Mouse (Mus musculus) C2C12 (cell line): ENCODE measurements at regions not wholly inside any gene's neighbourhood (a gene's known extent, or its start where the extent isn't known, plus 50 kb on each side); places are given as distances from the start of the nearest gene placed in this dataset.
"Not testable (repeated sequence)": the region's sequence is repeated elsewhere in the genome, so short reads cannot be mapped to it uniquely, and the experiment has no call there.

ENCODE experiments used
- H3K27me3 ChIP-seq: one replicate; pipeline ENCODE4 v1.6.1; 2011; ENCODE audit not compliant: control insufficient read depth, insufficient read depth, insufficient read length
- H3K36me3 ChIP-seq: one replicate; pipeline ENCODE4 v1.6.1; 2011; ENCODE audit not compliant: control insufficient read depth, insufficient read depth
- H3K4me3 ChIP-seq: one replicate; pipeline ENCODE4 v1.5.1; 2011; ENCODE audit warnings: mild to moderate bottlenecking, control low read depth; ENCODE audit not compliant: poor library complexity, insufficient read depth, severe bottlenecking
- H3K79me2 ChIP-seq: one replicate; pipeline ENCODE4 v1.6.1; 2011; ENCODE audit not compliant: control insufficient read depth, insufficient read depth
- H3K79me3 ChIP-seq: one replicate; pipeline ENCODE4 v1.6.1; 2011; ENCODE audit warnings: low read depth, control low read depth
- H3ac ChIP-seq: one replicate; pipeline ENCODE3; 2011; ENCODE audit warnings: low read depth; ENCODE audit not compliant: control insufficient read depth, insufficient read length
- CEBPB ChIP-seq: IDR thresholded peaks from one replicate; pipeline ENCODE4 v1.6.1; 2011; ENCODE audit warnings: low read depth, mild to moderate bottlenecking, control low read depth, moderate library complexity
- CTCF ChIP-seq: IDR thresholded peaks from one replicate; pipeline ENCODE4 v1.5.1; 2011; ENCODE audit not compliant: control insufficient read depth, insufficient read depth, insufficient read length
- FOSL1 ChIP-seq: IDR thresholded peaks from one replicate; pipeline ENCODE4 v1.8.0; 2011; ENCODE audit warnings: mild to moderate bottlenecking, low read length; ENCODE audit not compliant: poor library complexity, insufficient read depth, severe bottlenecking
- MAX ChIP-seq: IDR thresholded peaks from one replicate; pipeline ENCODE4 v1.6.1; 2011; ENCODE audit warnings: mild to moderate bottlenecking, control low read depth
- MYOD1 ChIP-seq: IDR thresholded peaks from one replicate; pipeline ENCODE4 v1.6.1; 2011; ENCODE audit warnings: low read depth; ENCODE audit not compliant: control insufficient read depth, insufficient read length
- MYOG ChIP-seq: IDR thresholded peaks from one replicate; pipeline ENCODE4 v1.6.1; 2011; ENCODE audit not compliant: control insufficient read depth, insufficient read length; ENCODE audit errors: extremely low read depth
- USF1 ChIP-seq: IDR thresholded peaks from one replicate; pipeline ENCODE4 v1.6.1; 2011; ENCODE audit warnings: low read depth, mild to moderate bottlenecking, control low read depth, moderate library complexity

GRCm38 (mm10) chr13:3360503-3361490 lies 177.1 kb upstream of the Gdi2 start:
- no peaks in the 10 kb centered on the region for H3K79me3 ChIP-seq
- H3K27me3 ChIP-seq: peaks cover 13% of the 10 kb centered on the region
- H3K4me3 ChIP-seq: peak overlapping the region; percentile 14
- no peaks in the 10 kb centered on the region for H3K36me3 ChIP-seq
- H3ac ChIP-seq: no peak overlapping the region
- TF ChIP-seq MAX: no peak
- no peak for TF ChIP-seq CEBPB
- TF ChIP-seq CTCF: no peak
- no peak for TF ChIP-seq USF1
- TF ChIP-seq MYOG: no peak
- no peak for TF ChIP-seq MYOD1
- TF ChIP-seq FOSL1: no peak
- no peaks in the 10 kb centered on the region for H3K79me2 ChIP-seq

GRCm38 (mm10) chr13:3372701-3373100 lies 165.2 kb upstream of the Gdi2 start:
- TF ChIP-seq USF1 (no peak), FOSL1 (no peak), MYOD1 (no peak), MYOG (no peak), CEBPB (no peak), CTCF (no peak), MAX (no peak)
- Histone ChIP-seq H3K79me3 (no peaks in the 10 kb centered on the region), H3K36me3 (no peaks in the 10 kb centered on the region), H3K4me3 (no peak overlapping the region), H3K79me2 (no peaks in the 10 kb centered on the region), H3K27me3 (no peaks in the 10 kb centered on the region), H3ac (no peak overlapping the region)

- H3K4me3 ChIP-seq, H3K27me3 ChIP-seq, H3K79me2 ChIP-seq: not testable (repeated sequence)
Observed at GRCm38 (mm10) chr13:3373522-3374220, 164.2 kb upstream of the Gdi2 start.

GRCm38 (mm10) chr13:3374796-3375195 lies 163.1 kb upstream of the Gdi2 start:
- Histone ChIP-seq H3K27me3 (no peaks in the 10 kb centered on the region), H3ac (no peak overlapping the region), H3K4me3 (no peak overlapping the region), H3K79me3 (no peaks in the 10 kb centered on the region), H3K79me2 (no peaks in the 10 kb centered on the region), H3K36me3 (no peaks in the 10 kb centered on the region)
- TF ChIP-seq MAX: no peak
- TF ChIP-seq USF1: no peak
- TF ChIP-seq MYOD1: no peak
- no peak for TF ChIP-seq MYOG
- TF ChIP-seq FOSL1: no peak

More at GRCm38 (mm10) chr13:3373522-3374220, 164.2 kb upstream of the Gdi2 start:
- not testable (repeated sequence) for H3ac ChIP-seq, H3K79me3 ChIP-seq, H3K36me3 ChIP-seq

GRCm38 (mm10) chr13:3377801-3378200 lies 160.1 kb upstream of the Gdi2 start:
- H3K4me3 ChIP-seq, H3K27me3 ChIP-seq, H3K36me3 ChIP-seq, H3K79me3 ChIP-seq, H3K79me2 ChIP-seq, H3ac ChIP-seq: not testable (repeated sequence)

GRCm38 (mm10) chr13:3405783-3406182 lies 132.1 kb upstream of the Gdi2 start:
- not testable (repeated sequence) for H3K4me3 ChIP-seq, H3K36me3 ChIP-seq, H3K27me3 ChIP-seq, H3K79me3 ChIP-seq, H3ac ChIP-seq, H3K79me2 ChIP-seq
